Mouse (Mus musculus) heart, postnatal 25 days (tissue): Measurements from ENCODE around the gene Gnb5. TPM values are rescaled to one million over a fixed set of nuclear protein-coding genes. Genes with fewer than 3 reads are reported as not detected.

Experiments used
- DNase-seq: peaks from one replicate; pipeline ENCODE4 v3.0.0; 2022; ENCODE audit warnings: low spot score
- intact Hi-C: fragments of 180-260 bp; cut with DNase I; formaldehyde crosslinking; loops from one replicate; pipeline ENCODE4 v1.15.1; 2025
- total RNA-seq, 2 experiments: library from RNA; stranded (reverse); gene quantifications; 2 replicates each; pipeline ENCODE4 v1.2.3; 2021

The Gnb5 gene
- total RNA-seq, 2 experiments from 2014 or later = 25.0 to 26.5 TPM

DNA sequence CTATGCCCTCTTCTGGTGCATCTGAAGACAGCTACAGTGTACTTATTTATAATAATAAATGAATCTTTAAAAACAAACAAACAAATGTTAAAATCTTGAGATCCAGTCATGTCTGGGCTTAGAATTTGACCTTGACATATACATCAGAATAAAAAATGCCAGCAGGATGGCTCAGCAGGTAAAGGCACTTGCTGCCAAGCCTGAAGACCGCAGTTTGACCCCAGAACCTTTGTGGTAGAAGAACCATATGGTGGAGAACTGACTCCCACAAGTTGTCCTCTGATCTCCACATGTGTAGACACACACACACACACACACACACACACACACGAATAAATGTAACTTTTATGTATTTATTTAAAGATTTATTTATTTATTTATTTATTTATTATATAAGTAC is 3.1 kb upstream of the Gnb5 start:
- DNase-seq = no peak
- intact Hi-C loops = no loop called here

DNA sequence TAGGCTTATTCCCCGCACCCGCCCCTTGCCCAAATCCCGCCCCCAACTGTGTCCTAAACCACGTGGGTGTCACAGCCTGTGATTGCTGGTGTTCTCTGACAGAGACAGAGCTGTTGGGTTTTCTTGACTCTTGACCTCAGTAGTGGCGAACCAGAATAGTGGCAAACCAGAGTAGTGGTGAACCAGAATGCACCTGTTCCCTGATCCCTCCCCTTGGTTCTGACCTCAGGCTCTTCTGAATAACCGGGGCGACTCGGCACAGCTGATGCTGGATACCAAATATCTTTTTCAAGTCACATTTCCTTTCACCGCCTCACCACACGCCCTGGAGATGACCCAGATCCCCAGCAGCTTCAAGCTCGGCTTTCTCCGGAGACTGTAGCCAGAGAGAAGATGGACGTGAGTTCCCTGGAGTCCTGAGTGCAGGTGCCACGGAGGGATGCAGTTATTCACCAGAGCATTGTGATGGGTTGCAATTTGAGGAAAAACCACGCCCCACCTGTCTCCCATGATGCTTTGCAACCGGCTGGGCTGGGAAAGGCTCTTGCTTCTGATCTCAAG is 2.3 kb upstream of the Gnb5 start:
- intact Hi-C loops = no loop called here
- no peak for DNase-seq

DNA sequence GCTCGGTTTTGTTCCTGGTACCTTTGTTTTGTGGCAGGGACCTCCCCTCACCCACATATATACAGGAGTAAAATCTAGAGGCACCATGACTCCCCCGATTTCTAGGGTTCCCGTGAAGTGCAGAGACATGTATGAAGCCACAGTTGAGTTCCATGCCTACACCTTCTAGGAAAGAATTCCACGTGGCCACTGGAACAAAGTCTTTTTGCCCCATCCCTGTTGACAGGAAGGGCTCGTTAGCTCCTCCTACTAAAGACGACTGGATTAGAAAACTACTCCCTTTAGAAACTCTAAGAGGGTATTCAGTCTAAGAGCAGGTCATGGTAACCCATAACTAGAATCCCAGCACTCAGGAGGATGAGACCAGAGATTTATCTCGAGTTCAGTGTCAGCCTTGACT is 1.8 kb upstream of the Gnb5 start:
- no peak for DNase-seq
- intact Hi-C loops = no loop called here

DNA sequence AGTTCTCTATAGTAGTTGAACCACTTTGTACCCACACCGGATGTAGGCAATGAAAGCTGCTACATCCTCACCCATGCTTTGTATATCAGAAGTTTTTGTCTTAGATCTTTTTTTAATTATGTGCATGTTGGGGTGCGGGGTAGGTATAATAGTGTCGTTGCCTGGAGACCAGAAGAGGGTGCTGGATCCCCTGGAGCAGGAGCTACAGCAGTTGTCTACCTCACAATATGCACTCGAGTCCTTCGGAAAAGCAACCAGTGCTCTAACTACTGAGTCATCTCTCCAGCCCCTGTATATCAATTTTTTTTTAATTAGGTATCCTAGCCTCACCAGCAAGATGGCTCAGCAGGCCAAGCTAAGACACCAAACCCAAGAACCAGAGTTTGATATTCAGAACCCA is 927 bp downstream of the Gnb5 start:
- DNase-seq = no peak
- intact Hi-C loops = no loop called here

GRCm38 (mm10) chr9:75308621-75309020 is 2.5 kb downstream of the Gnb5 start:
- no peak for DNase-seq
- intact Hi-C loops = no loop called here

DNA sequence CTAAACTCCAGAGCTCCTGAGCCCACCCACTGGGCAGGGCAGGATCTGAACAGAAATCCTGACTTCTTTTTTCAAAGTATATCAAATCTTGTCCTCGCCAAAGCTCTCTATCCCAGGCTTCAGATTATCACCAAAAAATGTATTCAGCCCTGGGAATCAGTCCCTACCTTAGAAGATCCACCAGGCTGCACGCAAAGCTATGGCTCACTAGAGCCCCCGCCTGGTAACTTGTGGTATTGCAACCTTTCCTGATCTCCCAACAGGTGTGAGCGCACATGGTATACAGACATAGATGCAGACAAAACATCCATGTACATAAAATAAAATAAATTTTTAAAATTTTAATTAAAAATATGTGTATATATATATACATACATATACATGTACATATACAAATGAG is 5.9 kb downstream of the Gnb5 start:
- intact Hi-C loops = no loop called here

DNA sequence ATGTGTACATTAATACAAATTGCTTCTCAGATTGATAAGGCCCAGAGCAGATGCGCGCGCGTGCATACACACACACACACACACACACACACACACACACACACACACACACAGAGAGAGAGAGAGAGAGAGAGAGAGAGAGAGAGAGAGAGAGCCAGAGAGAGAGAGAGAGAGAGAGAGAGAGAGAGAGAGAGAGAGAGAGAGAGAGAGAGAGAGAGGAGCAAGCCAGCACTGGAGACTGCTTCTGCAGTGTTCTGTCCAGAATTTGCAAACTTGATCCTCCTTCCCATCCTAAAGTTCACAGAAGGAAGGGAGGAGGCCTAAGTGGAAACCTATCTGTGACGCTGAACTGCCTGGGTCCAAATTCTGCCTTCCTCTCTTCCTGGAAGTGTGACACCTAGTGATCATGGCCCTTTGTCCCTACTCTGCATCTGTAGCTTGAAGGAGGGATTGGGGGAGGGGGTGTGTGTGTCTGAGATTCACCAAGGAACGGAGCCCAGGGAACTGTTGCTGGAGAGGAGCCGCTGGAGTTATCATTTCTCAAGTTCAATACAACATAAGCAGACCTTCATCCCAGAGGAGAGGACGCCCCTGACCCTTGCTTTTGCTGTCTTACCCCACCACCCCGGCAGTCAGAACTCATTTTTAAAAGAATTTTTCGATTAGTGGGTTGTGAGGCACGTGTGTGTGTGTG is 7.2 kb downstream of the Gnb5 start:
- intact Hi-C loops = no loop called here
- no peak for DNase-seq

More for the DNA sequence above, 5.9 kb downstream of the Gnb5 start:
- DNase-seq = no peak

- DNase-seq = peak; percentile 74
- intact Hi-C loops = no loop called here
Measured at GRCm38 (mm10) chr9:75313832-75314516, 7.9 kb downstream of the Gnb5 start.

DNA sequence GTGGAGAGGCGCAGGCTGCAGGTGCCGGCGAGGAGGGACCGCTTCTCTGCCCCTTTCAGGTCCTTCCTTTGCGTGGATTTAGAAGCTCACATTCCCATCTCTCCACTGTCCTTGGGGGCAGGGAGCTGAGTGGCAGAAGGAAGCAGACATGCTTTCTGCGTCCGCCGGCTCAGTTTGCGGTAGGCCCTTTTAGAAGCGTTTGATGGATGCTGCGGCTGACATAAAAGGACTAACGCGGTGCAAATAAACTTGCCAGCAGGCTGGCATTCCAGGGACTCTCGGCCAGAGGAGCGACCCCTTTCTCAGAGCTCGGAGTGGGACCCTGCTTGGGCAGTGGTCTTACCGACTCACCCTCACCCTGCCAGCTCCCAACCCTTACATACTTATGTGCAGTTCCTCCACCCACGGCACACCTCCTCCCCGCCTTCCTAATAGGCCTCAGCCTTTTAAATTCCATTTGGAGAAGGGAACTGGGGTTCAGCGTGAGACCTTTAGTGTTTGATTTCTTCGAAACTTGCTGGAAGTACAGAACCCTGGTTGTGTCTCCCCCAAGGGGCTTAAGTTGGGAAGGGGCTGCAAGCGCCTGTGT is 8.5 kb downstream of the Gnb5 start:
- intact Hi-C loops = loop anchor here (1.0 kb wide), 1 partner anchor 125 kb away; no protein-coding TSS in a partner anchor
- no peak for DNase-seq

- no peak for DNase-seq
- intact Hi-C loops = loop anchor here (1.0 kb wide), 1 partner anchor 124 kb away; no protein-coding TSS in a partner anchor
Measured at GRCm38 (mm10) chr9:75315238-75315637, 9.2 kb downstream of the Gnb5 start.

- no peak for DNase-seq
- intact Hi-C loops = no loop called here
Measured at GRCm38 (mm10) chr9:75316771-75317170, 10.7 kb downstream of the Gnb5 start.

- no peak for DNase-seq
- intact Hi-C loops = no loop called here
Measured at GRCm38 (mm10) chr9:75318196-75318595, 12.1 kb downstream of the Gnb5 start.

DNA sequence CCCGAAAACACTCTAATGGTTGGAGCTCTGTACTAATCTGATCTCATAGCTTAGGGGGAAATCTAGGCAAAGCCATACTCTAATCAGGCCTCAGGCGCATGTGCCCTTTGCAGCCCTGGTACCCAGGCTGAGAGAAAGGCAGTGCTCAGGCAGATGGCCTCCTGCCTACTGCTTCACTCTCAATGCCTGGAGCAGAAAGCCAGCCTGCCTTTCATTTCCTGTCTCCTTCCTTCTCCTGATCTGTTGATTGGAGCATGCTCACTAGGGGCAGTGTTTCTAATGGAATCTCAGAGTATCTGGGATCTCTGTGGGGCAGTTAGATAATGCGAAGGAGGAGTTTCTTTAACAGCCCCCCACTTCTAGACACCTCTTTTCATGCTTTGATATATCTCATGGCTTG is 13.3 kb downstream of the Gnb5 start:
- intact Hi-C loops = no loop called here
- DNase-seq = no peak

DNA sequence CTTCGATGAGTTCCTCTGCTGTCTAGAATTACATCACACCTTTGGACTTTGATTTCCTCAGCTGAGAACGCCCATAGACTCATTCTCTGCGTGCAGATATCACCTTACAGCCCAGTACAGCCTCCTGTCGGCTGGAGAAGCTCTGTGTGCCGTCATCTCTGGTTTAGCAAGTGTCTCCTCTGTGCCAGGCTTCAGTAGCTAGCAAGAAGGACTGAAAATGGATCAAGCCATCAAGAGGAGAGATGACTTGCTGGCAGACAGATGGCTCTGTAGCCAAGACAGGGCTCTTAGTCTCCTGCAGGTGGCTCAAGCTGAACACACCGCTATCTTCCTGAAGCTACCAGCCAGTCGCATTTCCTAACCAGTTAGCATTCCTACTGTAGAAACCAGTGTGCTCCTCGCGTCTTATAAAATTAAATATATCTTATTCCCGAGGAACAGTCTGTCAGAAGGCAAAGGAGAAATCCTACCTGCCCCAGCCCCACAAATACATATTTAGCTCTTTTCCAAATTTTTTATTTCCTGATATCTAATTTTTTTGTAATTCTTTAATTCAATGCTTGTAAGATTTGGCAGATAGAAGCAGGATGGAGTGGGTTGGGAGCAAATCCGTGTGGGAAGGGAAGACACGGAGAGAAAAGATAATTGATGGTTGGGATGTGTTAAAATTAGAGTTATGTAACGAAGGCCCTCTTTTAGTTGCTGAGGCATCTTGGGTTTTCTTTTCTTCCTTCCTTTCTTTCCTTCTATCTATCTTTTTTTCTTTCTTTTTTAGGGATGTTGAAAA is 16.2 kb downstream of the Gnb5 start:
- DNase-seq = no peak
- intact Hi-C loops = no loop called here

DNA sequence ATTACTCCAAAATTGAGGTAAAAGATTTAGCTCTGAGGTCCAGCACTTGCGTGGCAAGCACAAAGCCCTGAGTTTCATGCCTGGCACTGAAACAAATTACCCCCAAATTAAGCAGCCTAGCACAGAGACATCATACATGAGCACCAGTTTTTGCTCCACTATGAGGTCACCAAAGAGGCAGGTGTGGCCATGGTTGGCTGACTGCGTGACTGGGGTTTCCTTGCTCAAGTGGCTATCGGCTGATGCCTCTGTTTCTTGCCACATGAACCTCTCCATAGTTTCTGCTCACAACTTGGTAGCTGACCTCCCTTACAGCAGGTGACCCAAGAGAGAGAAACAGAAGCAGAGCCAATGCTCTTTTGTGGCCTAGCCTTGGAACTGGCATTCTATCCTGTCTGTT is 22.0 kb downstream of the Gnb5 start:
- intact Hi-C loops = no loop called here

GRCm38 (mm10) chr9:75330821-75331220 is 24.7 kb downstream of the Gnb5 start:
- DNase-seq = no peak
- intact Hi-C loops = no loop called here

More for the DNA sequence above, 22.0 kb downstream of the Gnb5 start:
- no peak for DNase-seq

- DNase-seq = no peak
- intact Hi-C loops = no loop called here
Measured at GRCm38 (mm10) chr9:75334440-75334839, 28.4 kb downstream of the Gnb5 start.

- intact Hi-C loops = no loop called here
- no peak for DNase-seq
Measured at GRCm38 (mm10) chr9:75338016-75338415, 31.9 kb downstream of the Gnb5 start.

GRCm38 (mm10) chr9:75342433-75342832 is 36.3 kb downstream of the Gnb5 start:
- no peak for DNase-seq

DNA sequence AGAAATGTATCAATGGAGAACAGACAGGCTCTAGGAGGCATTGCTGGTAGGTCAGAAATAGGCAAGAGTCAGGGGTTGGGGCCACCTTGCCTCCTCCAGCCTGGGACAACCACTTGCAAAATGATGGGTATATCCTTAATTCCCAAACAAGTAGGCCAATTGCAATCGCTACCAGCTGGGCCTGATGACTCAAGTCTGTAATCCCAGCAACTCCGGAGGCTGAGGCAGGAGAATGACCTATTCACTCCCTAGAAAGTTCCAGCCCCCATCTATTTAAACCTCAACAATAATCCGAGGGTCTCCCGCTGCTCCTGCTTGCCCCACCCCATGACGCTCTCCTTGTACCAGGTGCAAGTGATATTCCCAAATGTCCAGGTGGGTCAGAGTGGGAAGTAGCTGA is 41.4 kb downstream of the Gnb5 start, which contains the start of gene Bcl2l10:
TSS of gene Bcl2l10 (plus strand) at position 301 of the 400 bp plus-strand sequence.
- no peak for DNase-seq
- intact Hi-C loops = no loop called here

More at GRCm38 (mm10) chr9:75342433-75342832, 36.3 kb downstream of the Gnb5 start:
- intact Hi-C loops = no loop called here
